Mouse (Mus musculus) intestine, postnatal 0 days (tissue): ENCODE data around the gene Vwf. TPM values are rescaled to one million over a fixed set of nuclear protein-coding genes. Genes with fewer than 3 reads are reported as not detected.

Experiments used
- ATAC-seq: fragments of 200-750 bp; cut with Nextera tagmentation; 2 replicates; pipeline ENCODE4 v1.8.0; 2017; ENCODE audit warnings: mild to moderate bottlenecking, moderate TSS enrichment, moderate library complexity
- H3K27ac ChIP-seq: fragments of 300-500 bp; sonication (generic); 2 replicates; pipeline ENCODE4 v1.5.1; 2014; ENCODE audit warnings: mild to moderate bottlenecking, low read depth, low read length, moderate library complexity
- H3K27me3 ChIP-seq: fragments of 300-500 bp; sonication (generic); replicated peaks from 2 replicates; pipeline ENCODE4 v1.6.1; 2014; ENCODE audit warnings: low read length, mixed read lengths; ENCODE audit not compliant: control insufficient read depth, insufficient read depth
- H3K36me3 ChIP-seq: fragments of 300-500 bp; sonication (generic); 2 replicates; pipeline ENCODE4 v1.6.1; 2014; ENCODE audit warnings: mild to moderate bottlenecking, moderate library complexity; ENCODE audit not compliant: control insufficient read depth, insufficient read depth
- H3K4me1 ChIP-seq: fragments of 300-500 bp; sonication (generic); replicated peaks from 2 replicates; pipeline ENCODE4 v1.6.1; 2014; ENCODE audit warnings: antibody characterized with exemption, low read length, mixed read lengths; ENCODE audit not compliant: control insufficient read depth, insufficient read depth
- H3K4me2 ChIP-seq: fragments of 300-500 bp; sonication (generic); replicated peaks from 2 replicates; pipeline ENCODE4 v1.6.1; 2014; ENCODE audit warnings: low read depth, mild to moderate bottlenecking, moderate library complexity
- H3K4me3 ChIP-seq: fragments of 300-500 bp; sonication (generic); 2 replicates; pipeline ENCODE4 v1.5.1; 2014; ENCODE audit warnings: low read depth, low read length
- H3K9ac ChIP-seq: fragments of 300-500 bp; sonication (generic); 2 replicates; pipeline ENCODE4 v1.6.1; 2014; ENCODE audit warnings: mild to moderate bottlenecking, low read depth, low read length
- H3K9me3 ChIP-seq: fragments of 300-500 bp; sonication (generic); 2 replicates; pipeline ENCODE4 v1.6.1; 2016; ENCODE audit warnings: mixed run types; ENCODE audit not compliant: control insufficient read depth
- CTCF ChIP-seq: sonication (generic); IDR thresholded peaks from 2 replicates; pipeline ENCODE4 v1.5.1; 2016; ENCODE audit warnings: low read depth, mild to moderate bottlenecking, control low read depth, antibody characterized with exemption, moderate library complexity
- WGBS: fragments of 180-500 bp; shearing (Covaris S2); extraction: QIAGEN DNeasy Blood & Tissue Kit; methylation state at CpG from one replicate; pipeline ENCODE4 v1.1.7; 2014; 5-methylcytosine and 5-hydroxymethylcytosine counted together
- polyA plus RNA-seq: library from polyadenylated mRNA; unstranded; fragments of >200 nt; fragmentation: Nextera tagmentation; extraction: Ambion mirVana; gene quantifications from 2 replicates; pipeline ENCODE4 v1.2.1, GENCODE M21; 2015

Vwf gene
- polyA plus RNA-seq, 1 experiment from 2014 or later, result 10.6 TPM

DNA sequence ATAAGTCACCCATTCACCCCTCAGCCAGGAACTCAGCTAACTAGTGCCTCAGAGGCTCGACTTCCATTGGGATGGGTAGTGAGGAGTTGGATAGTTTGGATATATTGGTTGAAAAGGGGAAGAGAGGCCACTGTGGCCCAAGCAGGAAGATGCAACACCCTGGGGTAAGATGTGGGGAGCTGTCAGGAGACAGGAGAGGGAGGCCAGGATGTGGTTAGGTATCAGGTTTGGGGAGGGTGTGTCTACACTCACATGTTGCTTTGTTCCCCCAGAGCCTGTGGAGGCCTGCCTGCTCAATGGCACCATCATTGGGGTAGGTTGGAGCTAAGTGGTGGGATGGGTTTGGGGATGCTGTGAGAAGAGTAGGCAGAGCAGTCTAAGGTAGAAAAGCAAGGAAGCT lies 131.9 kb downstream of the Vwf start:
- H3K36me3 ChIP-seq, result no peaks in the 10 kb centered on the region
- H3K4me2 ChIP-seq, result no peak overlapping the region
- WGBS, result 74% methylated on average over 1 of the region's 1 CpGs
- no peak for TF ChIP-seq CTCF
- H3K27me3 ChIP-seq, result no peaks in the 10 kb centered on the region
- H3K9ac ChIP-seq, result no peak overlapping the region
- no peaks in the 10 kb centered on the region for H3K9me3 ChIP-seq
- no peak overlapping the region for H3K4me3 ChIP-seq
- no peak for ATAC-seq
- H3K4me1 ChIP-seq, result no peaks in the 10 kb centered on the region
- no peak overlapping the region for H3K27ac ChIP-seq

DNA sequence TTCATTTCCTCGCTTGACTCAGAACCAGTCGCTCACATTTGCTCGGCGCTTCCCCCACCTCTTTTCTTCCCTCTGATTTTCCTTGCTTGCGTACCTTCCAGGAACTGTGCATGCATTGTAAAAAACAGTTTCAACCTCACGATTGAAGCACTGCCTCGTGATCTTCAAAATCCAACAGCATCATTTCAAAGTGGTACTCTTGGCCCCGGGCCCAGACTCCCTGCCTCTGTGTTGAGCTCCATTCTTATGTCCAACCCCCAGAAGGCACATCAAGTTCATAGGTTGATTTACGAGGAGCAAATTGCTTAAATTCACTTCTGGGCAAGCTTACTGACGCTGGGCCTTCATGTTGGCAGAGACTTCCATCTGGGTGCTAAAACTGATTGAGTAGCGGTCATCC lies 134.0 kb downstream of the Vwf start:
- WGBS, result 79% methylated on average over 11 of the region's 11 CpGs
- Histone ChIP-seq H3K27ac (no peak overlapping the region), H3K9me3 (no peaks in the 10 kb centered on the region), H3K4me2 (no peak overlapping the region), H3K36me3 (no peaks in the 10 kb centered on the region), H3K4me3 (no peak overlapping the region), H3K4me1 (no peaks in the 10 kb centered on the region), H3K27me3 (no peaks in the 10 kb centered on the region), H3K9ac (no peak overlapping the region)
- TF ChIP-seq CTCF, result no peak
- no peak for ATAC-seq

DNA sequence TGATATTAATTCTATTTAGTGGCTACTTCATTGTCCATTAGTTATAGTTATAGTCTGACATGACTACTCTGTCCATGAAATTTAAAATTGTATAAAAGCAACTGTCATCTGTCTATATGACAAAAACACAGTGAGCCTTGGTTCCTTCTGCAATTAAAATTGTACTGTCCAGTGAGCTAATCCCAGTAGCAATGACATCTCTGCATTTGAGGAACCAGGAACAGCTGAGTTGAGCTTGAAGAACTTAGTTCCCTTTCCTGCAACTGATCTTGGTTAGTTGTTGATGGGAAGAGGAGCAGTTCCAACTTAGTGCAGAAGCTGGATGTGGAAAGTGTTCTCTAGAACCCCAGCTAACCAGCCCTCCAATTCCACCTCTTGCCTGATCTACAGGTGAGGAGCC lies 138.8 kb downstream of the Vwf start:
- no peak overlapping the region for H3K27ac ChIP-seq
- TF ChIP-seq CTCF, result no peak
- ATAC-seq, result no peak

DNA sequence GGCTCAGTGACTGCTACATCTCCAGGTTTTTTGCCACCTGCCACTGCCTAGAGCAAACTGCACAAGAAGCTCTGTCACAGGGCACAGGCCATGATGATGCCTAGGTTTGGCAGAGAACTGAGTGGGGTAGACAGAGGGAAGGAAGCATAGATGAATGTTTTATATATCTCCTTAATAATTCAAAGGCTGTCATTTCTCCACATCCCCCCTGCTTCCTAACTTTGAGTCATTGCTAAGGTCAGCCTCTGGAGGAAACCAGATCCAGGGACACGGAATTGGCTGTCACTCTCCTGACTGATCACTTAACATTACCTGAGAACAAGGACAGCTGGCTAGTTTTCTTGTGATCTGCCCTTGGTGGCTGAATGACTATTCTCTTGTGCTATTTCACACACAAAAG lies 141.4 kb downstream of the Vwf start:
- no peak overlapping the region for H3K27ac ChIP-seq
- ATAC-seq, result no peak
- H3K4me2 ChIP-seq, result no peak overlapping the region

More for the DNA sequence above, 138.8 kb downstream of the Vwf start:
- H3K4me2 ChIP-seq, result no peak overlapping the region
- H3K27me3 ChIP-seq, result peaks cover 7% of the 10 kb centered on the region; the same call in 1 of the 2 replicates
- no peaks in the 10 kb centered on the region for H3K4me1 ChIP-seq
- H3K4me3 ChIP-seq, result no peak overlapping the region
- no peak overlapping the region for H3K9ac ChIP-seq
- H3K36me3 ChIP-seq, result no peaks in the 10 kb centered on the region
- no peaks in the 10 kb centered on the region for H3K9me3 ChIP-seq

DNA sequence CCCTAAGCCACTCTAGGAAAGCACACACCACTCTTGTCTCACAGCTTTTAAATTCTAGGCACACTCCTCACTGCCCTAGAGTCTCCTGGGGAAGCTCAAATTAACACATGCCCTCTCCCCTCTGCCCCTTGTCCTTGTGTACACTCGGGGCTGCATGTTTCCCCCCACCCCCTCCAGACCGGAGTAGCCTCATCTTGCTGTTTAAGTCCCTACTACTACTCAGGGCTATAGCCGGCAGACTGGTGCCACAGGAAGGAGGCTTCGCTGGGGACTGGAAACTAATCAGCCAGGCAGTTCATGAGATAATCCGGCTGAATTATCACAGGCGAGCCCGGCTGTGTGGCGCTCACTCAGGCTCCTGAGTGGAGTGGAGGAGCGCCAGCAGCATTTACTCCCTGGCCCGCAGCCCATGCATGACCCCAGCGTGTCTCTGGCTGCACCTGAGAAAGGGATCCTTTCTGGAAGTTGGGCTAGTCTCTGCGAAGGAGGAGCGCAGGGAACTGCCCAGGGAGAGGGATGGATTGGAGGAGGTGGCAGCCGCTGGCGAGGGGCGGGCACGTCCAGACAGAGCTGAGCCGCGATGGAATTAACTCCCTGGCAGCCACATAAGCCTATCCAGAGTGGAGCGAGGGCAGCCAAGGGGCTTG lies 143.6 kb downstream of the Vwf start, which contains the start of gene Ano2:
TSS of gene Ano2 (plus strand) at position 363 of the 647 bp plus-strand sequence.
- no peak within 1 kb of the TSS for H3K27ac ChIP-seq
- ATAC-seq, result no peak

More for the DNA sequence above, 141.4 kb downstream of the Vwf start:
- peaks cover 7% of the 10 kb centered on the region; the same call in 1 of the 2 replicates for H3K27me3 ChIP-seq
- no peaks in the 10 kb centered on the region for H3K4me1 ChIP-seq
- TF ChIP-seq CTCF, result no peak
- no peaks in the 10 kb centered on the region for H3K36me3 ChIP-seq
- H3K9me3 ChIP-seq, result no peaks in the 10 kb centered on the region
- no peak overlapping the region for H3K9ac ChIP-seq
- 50% methylated on average over 1 of the region's 1 CpGs for WGBS
- H3K4me3 ChIP-seq, result no peak overlapping the region

DNA sequence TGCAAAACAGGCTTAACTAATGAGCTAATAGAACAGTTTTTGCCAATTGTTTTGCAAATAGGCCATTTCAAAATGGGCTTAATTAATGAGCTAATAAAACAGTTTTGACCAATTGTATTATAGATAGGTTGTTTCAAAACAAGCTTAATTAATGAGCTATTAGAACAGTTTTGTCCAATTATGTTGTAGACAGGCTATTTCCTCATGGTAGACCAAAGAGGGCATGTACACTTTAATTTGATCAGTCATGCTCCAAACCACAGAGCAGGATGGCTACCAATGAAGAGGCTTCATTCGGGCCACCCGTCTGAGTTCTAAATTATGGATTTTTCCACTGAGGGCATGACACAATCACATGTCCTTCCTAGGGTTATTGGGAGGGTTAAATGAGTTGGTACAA lies 154.6 kb downstream of the Vwf start:
- Histone ChIP-seq H3K27ac (no peak overlapping the region), H3K4me3 (no peak overlapping the region), H3K27me3 (no peaks in the 10 kb centered on the region), H3K4me2 (no peak overlapping the region), H3K9ac (no peak overlapping the region), H3K4me1 (no peaks in the 10 kb centered on the region), H3K9me3 (no peaks in the 10 kb centered on the region), H3K36me3 (no peaks in the 10 kb centered on the region)
- TF ChIP-seq CTCF, result no peak
- no peak for ATAC-seq
- 85% methylated on average over 2 of the region's 2 CpGs for WGBS

More for the DNA sequence above, 143.6 kb downstream of the Vwf start, which contains the start of gene Ano2:
- no peak for TF ChIP-seq CTCF
- Histone ChIP-seq H3K4me3 (no peak within 1 kb of the TSS), H3K4me1 (no peaks in the 10 kb centered on the region), H3K27me3 (peaks cover 7% of the 10 kb centered on the region; the same call in 1 of the 2 replicates), H3K9me3 (no peaks in the 10 kb centered on the region), H3K9ac (no peak within 1 kb of the TSS), H3K36me3 (no peaks in the 10 kb centered on the region), H3K4me2 (peak within 1 kb of the TSS; percentile 32; the same call in 1 of the 2 replicates)
- WGBS, result 5% methylated on average over 20 of the region's 20 CpGs

DNA sequence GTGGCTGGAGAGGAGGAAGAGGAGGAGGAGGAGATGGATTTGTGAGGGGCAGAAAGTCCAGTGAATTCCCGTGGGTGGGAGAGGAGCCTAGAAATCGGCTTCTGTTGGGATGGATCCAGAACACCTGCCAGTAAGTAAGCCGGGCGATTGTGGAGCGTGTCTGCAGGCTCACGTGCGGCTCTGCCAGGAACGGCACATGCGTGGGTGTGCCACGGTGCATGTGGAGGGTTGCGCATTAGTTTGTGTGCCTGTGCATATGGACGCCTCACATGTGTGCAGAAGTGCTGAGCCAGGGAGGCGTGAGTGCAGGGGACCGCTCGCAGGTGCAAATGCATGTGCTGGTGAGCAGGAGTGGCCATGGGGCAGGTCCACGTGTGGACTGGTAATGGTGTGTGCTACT lies 164.7 kb downstream of the Vwf start:
- H3K9me3 ChIP-seq, result no peaks in the 10 kb centered on the region
- no peaks in the 10 kb centered on the region for H3K36me3 ChIP-seq
- H3K27me3 ChIP-seq, result no peaks in the 10 kb centered on the region
- 80% methylated on average over 16 of the region's 16 CpGs for WGBS
- no peak for ATAC-seq
- no peak overlapping the region for H3K9ac ChIP-seq
- no peaks in the 10 kb centered on the region for H3K4me1 ChIP-seq
- H3K27ac ChIP-seq, result no peak overlapping the region
- H3K4me2 ChIP-seq, result no peak overlapping the region
- H3K4me3 ChIP-seq, result no peak overlapping the region
- TF ChIP-seq CTCF, result no peak
